Comparison of ENCODE assay signal across 8 mouse cellular contexts in genomic region chr3:30207431-30207830, GRCm38 (mm10).
DNase-seq lines count a peak whose midpoint lies in the region; ATAC-seq and TF ChIP-seq lines count a peak whose summit lies in the region.
"Had no signal": no experiment of that assay in that cellular context is flagged by ENCODE, and none has a peak within 500 bp of the region (broad histone marks: within the 10 kb centered on the region; RNA-seq: fewer than 3 reads in every experiment).

No protein-coding gene starts in this region.

- no peaks in the 10 kb centered on the region for H3K27me3 ChIP-seq in heart, embryonic 13.5 days (replicated peaks)
- H3K27me3 ChIP-seq in hindbrain, embryonic 10.5 days (ENCODE audit: insufficient read depth, poor library complexity, severe bottlenecking) = no peaks in the 10 kb centered on the region
- no peaks in the 10 kb centered on the region for H3K27me3 ChIP-seq in midbrain, postnatal 0 days (ENCODE audit: insufficient read depth, low read length)

- DNase-seq in heart, adult 9 months (ENCODE audit: low spot score in 2 of 2) = no peak
- peak; percentile 64 for DNase-seq in embryo, embryonic 10.5 days (ENCODE audit: low spot score)
- DNase-seq in hindbrain, embryonic 10.5 days (ENCODE audit: low spot score) = peak; percentile 54
- peak; percentile 82 for DNase-seq in midbrain, postnatal 0 days (ENCODE audit: low spot score)
- no peak for DNase-seq in gastrocnemius, postnatal 14 days
- DNase-seq: kidney, postnatal 14 days had no signal

- 0 out of 2 replicates have a peak overlapping the region, but pooled peaks have one; percentile 7 for H3K9ac ChIP-seq in heart, embryonic 13.5 days
- H3K9ac ChIP-seq in midbrain, postnatal 0 days (replicated peaks; ENCODE audit: low read length, poor library complexity, severe bottlenecking) = no peak overlapping the region

- no peaks in the 10 kb centered on the region for H3K36me3 ChIP-seq in heart, embryonic 13.5 days
- no peaks in the 10 kb centered on the region for H3K36me3 ChIP-seq in hindbrain, embryonic 10.5 days
- H3K36me3 ChIP-seq in midbrain, postnatal 0 days (ENCODE audit: insufficient read depth, low read length) = no peaks in the 10 kb centered on the region

- intact Hi-C loops in gastrocnemius, postnatal 14 days (cut with DNase I; ENCODE audit: low total_unique reads) = no loop called here

- H3K4me1 ChIP-seq in heart, embryonic 13.5 days = peaks cover 18% of the 10 kb centered on the region
- H3K4me1 ChIP-seq in hindbrain, embryonic 10.5 days (replicated peaks) = peaks cover 17% of the 10 kb centered on the region
- H3K4me1 ChIP-seq in midbrain, postnatal 0 days (ENCODE audit: insufficient read depth, low read length) = no peaks in the 10 kb centered on the region

- no peaks in the 10 kb centered on the region for H3K9me3 ChIP-seq in heart, embryonic 13.5 days
- H3K9me3 ChIP-seq in hindbrain, embryonic 10.5 days = no peaks in the 10 kb centered on the region
- H3K9me3 ChIP-seq in midbrain, postnatal 0 days (ENCODE audit: low read length) = no peaks in the 10 kb centered on the region

- peak overlapping the region; percentile 34 for H3K4me2 ChIP-seq in heart, embryonic 13.5 days
- peak overlapping the region; percentile 12; the same call in 1 of the 2 replicates for H3K4me2 ChIP-seq in midbrain, postnatal 0 days (ENCODE audit: low read depth, low read length, poor library complexity, severe bottlenecking)

- peak; percentile 20; the same call in 1 of the 2 replicates for TF ChIP-seq CTCF in midbrain, postnatal 0 days (IDR thresholded peaks at IDR 0.05)

- peak overlapping the region; percentile 54 for H3K27ac ChIP-seq in heart, embryonic 13.5 days (replicated peaks)
- H3K27ac ChIP-seq in hindbrain, embryonic 10.5 days = peak overlapping the region; percentile 60; the same call in 1 of the 2 replicates
- H3K27ac ChIP-seq in midbrain, postnatal 0 days (ENCODE audit: low read depth, low read length) = no peak overlapping the region

- ATAC-seq in heart, embryonic 13.5 days (ENCODE audit: extremely low read depth, insufficient number of reproducible peaks, low FRiP score, low TSS enrichment) = no peak
- peak; percentile 49; the same call in 1 of the 2 replicates for ATAC-seq in midbrain, postnatal 0 days (ENCODE audit: low FRiP score)
- ATAC-seq in megakaryocyte-erythroid progenitor cell, adult 5-6 weeks (replicated peaks; ENCODE audit: low FRiP score, low TSS enrichment, poor library complexity, severe bottlenecking) = no peak

- no peak overlapping the region for H3K4me3 ChIP-seq in heart, embryonic 13.5 days
- peak overlapping the region; percentile 20 for H3K4me3 ChIP-seq in hindbrain, embryonic 10.5 days
- no peak overlapping the region for H3K4me3 ChIP-seq in midbrain, postnatal 0 days (ENCODE audit: low read depth, low read length)

- 53% methylated on average over 5 of the region's 5 CpGs for WGBS in heart, embryonic 13.5 days
- 55% methylated on average over 5 of the region's 5 CpGs for WGBS in hindbrain, embryonic 10.5 days
- 41% methylated on average over 5 of the region's 5 CpGs for WGBS in midbrain, postnatal 0 days

Comparison
In these comparisons a context has a peak if more than half of its experiments do, and no peak if none do; other contexts are left out.
1. DNase-seq: peak in embryo, embryonic 10.5 days (single experiment), hindbrain, embryonic 10.5 days (single experiment) and midbrain, postnatal 0 days (single experiment); none in heart, adult 9 months (0 of 2) and gastrocnemius, postnatal 14 days (single experiment).